Mouse (Mus musculus): ENCODE data around the gene Afdn. TPM values are rescaled to one million over a fixed set of nuclear protein-coding genes. Genes with fewer than 3 reads are reported as not detected.
"Not testable (repeated sequence)": the region's sequence is repeated elsewhere in the genome, so short reads cannot be mapped to it uniquely, and the experiment has no call there.

Afdn gene
- polyA plus RNA-seq, 1 experiment from 2014 or later = 92.6 TPM

DNA sequence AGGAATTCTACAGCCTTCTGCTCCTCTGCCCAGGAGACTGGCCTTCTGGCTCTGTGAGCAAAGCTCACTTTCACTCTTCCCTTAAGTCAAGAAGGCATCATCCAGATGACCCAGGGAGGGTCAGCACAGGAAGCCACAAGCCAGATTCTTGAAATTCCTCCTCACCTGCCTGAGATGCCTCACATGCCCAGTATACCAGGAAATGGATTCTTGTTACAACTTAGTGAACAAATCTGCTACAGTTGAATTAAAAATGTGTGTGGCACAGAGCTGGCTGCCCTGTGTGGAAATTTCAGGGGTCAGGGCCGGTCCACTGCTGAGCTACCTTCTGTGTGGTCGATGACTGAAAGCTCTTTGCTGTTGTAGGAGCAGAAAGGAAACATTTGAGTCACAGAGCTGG is 160.4 kb downstream of the Afdn start:
- Histone ChIP-seq H3K9me3 (ENCODE audit: control insufficient read depth, low read length) (no peaks in the 10 kb centered on the region), H3K27ac (ENCODE audit: low read length) (no peak overlapping the region; the same call in 1 of the 2 replicates), H3K9ac (ENCODE audit: low read length) (no peak overlapping the region), H3K36me3 (ENCODE audit: control insufficient read depth, insufficient read depth, low read length) (no peaks in the 10 kb centered on the region), H3K4me3 (ENCODE audit: low read length) (no peak overlapping the region), H3K4me1 (replicated peaks; ENCODE audit: control insufficient read depth, insufficient read depth, low read length) (peaks cover 4% of the 10 kb centered on the region; the same call in 1 of the 2 replicates), H3K27me3 (ENCODE audit: control insufficient read depth, insufficient read depth, low read depth, low read length) (no peaks in the 10 kb centered on the region), H3K4me2 (ENCODE audit: low read depth, low read length) (no peak overlapping the region)
- no peak for ATAC-seq (ENCODE audit: low read depth)
- WGBS = 35% methylated on average over 2 of the region's 2 CpGs

DNA sequence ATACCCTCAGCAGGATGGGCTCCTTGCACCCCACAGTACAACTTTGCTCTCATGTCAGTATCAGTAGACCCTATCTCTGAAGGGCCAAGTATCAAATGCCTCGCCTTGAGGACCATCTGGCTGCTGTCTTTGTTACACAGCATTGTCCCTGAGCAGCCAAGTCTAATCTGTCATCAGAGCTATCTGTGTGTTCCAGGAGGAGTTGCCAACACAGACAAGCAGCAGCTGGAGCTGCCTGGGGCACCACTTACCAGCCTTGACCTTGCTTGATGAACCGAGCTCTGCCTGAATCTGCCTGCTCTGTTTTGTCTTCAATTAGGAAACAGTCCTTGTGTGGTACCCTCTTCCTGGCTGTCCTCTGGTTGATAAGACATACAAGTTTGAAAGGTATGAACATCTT is 163.1 kb downstream of the Afdn start:
- H3K27ac ChIP-seq (ENCODE audit: low read length) = no peak overlapping the region
- ATAC-seq (ENCODE audit: low read depth) = peak; percentile 39; the same call in 1 of the 2 replicates

DNA sequence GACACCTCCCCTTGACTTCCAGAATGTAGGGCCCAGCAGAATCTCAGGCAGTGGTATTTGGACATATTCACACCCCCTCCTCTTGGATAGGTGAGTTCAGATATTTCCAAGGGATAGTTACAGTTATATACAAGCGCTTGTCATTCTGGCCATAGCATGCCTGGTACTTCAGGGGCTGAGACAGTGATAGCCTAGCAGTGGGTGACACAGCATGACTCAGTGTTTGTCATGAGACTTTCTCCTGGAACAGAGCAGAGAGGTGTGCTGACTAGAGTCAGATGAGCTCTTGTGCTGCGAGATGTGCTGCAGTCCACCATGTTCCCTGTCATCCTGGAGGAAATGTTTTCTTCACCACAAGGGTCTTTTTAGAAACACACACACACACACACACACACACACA is 164.2 kb downstream of the Afdn start:
- ATAC-seq (ENCODE audit: low read depth) = no peak
- H3K9me3 ChIP-seq (ENCODE audit: control insufficient read depth, low read length) = no peaks in the 10 kb centered on the region
- 94% methylated on average over 2 of the region's 2 CpGs for WGBS
- H3K27me3 ChIP-seq (ENCODE audit: control insufficient read depth, insufficient read depth, low read depth, low read length) = no peaks in the 10 kb centered on the region
- H3K4me1 ChIP-seq (replicated peaks; ENCODE audit: control insufficient read depth, insufficient read depth, low read length) = peaks cover 4% of the 10 kb centered on the region; the same call in 1 of the 2 replicates
- H3K4me3 ChIP-seq (ENCODE audit: low read length) = no peak overlapping the region
- H3K27ac ChIP-seq (ENCODE audit: low read length) = no peak overlapping the region
- H3K4me2 ChIP-seq (ENCODE audit: low read depth, low read length) = no peak overlapping the region
- H3K36me3 ChIP-seq (ENCODE audit: control insufficient read depth, insufficient read depth, low read length) = no peaks in the 10 kb centered on the region
- H3K9ac ChIP-seq (ENCODE audit: low read length) = no peak overlapping the region

More for the DNA sequence above, 163.1 kb downstream of the Afdn start:
- H3K4me3 ChIP-seq (ENCODE audit: low read length) = no peak overlapping the region
- H3K36me3 ChIP-seq (ENCODE audit: control insufficient read depth, insufficient read depth, low read length) = no peaks in the 10 kb centered on the region
- peaks cover 4% of the 10 kb centered on the region; the same call in 1 of the 2 replicates for H3K4me1 ChIP-seq (replicated peaks; ENCODE audit: control insufficient read depth, insufficient read depth, low read length)
- 30% methylated on average over 2 of the region's 2 CpGs for WGBS
- no peaks in the 10 kb centered on the region for H3K27me3 ChIP-seq (ENCODE audit: control insufficient read depth, insufficient read depth, low read depth, low read length)
- H3K4me2 ChIP-seq (ENCODE audit: low read depth, low read length) = no peak overlapping the region
- H3K9ac ChIP-seq (ENCODE audit: low read length) = no peak overlapping the region
- no peaks in the 10 kb centered on the region for H3K9me3 ChIP-seq (ENCODE audit: control insufficient read depth, low read length)

DNA sequence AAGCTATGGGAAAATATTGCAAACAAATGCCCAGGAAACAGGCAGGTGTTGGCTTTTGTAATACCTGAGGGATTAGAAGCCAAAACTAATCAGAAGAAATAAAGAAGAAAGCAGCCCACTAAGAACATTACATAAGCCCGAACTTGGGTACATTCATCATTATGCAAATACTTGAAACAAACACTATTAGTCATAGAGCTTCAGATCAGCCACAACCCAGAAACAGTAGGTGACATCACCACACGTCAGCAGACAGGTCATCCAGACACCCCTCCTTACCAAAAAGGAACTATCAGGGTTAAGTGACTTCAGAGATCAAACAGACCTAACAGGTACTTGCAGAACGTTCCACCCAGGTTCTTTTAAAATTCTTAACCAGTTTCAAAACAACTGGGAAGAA is 165.6 kb downstream of the Afdn start:
- no peak overlapping the region for H3K27ac ChIP-seq (ENCODE audit: low read length)
- H3K4me3 ChIP-seq (ENCODE audit: low read length) = no peak overlapping the region
- WGBS = 40% methylated on average over 3 of the region's 3 CpGs
- peaks cover 2% of the 10 kb centered on the region; the same call in 1 of the 2 replicates for H3K4me1 ChIP-seq (replicated peaks; ENCODE audit: control insufficient read depth, insufficient read depth, low read length)
- no peaks in the 10 kb centered on the region for H3K27me3 ChIP-seq (ENCODE audit: control insufficient read depth, insufficient read depth, low read depth, low read length)
- no peak overlapping the region for H3K9ac ChIP-seq (ENCODE audit: low read length)
- H3K9me3 ChIP-seq (ENCODE audit: control insufficient read depth, low read length) = no peaks in the 10 kb centered on the region
- no peak overlapping the region for H3K4me2 ChIP-seq (ENCODE audit: low read depth, low read length)
- no peaks in the 10 kb centered on the region for H3K36me3 ChIP-seq (ENCODE audit: control insufficient read depth, insufficient read depth, low read length)
- ATAC-seq (ENCODE audit: low read depth) = no peak

DNA sequence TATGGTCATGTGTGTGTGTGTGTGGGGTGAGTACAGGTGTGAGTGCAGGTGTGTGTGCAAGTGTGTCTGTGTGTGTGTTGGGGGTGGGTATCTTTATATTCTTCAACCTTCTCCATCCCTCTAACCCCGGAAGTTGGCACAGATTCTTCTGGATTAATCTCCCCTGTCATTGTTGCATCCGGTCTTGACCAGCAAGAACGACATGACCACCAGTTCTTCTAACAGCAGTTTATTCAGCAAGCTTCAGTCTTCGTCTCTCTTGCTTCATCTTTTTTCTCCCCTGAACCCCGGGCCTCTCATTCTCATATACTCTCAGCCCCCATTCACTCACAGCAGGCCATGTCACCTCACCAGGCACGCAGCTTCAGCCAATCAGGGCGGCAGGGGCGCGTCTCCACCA is 170.1 kb downstream of the Afdn start:
- no peak overlapping the region for H3K4me3 ChIP-seq (ENCODE audit: low read length)
- H3K27ac ChIP-seq (ENCODE audit: low read length) = no peak overlapping the region
- H3K36me3 ChIP-seq (ENCODE audit: control insufficient read depth, insufficient read depth, low read length) = no peaks in the 10 kb centered on the region
- no peak overlapping the region for H3K4me2 ChIP-seq (ENCODE audit: low read depth, low read length)
- no peak for ATAC-seq (ENCODE audit: low read depth)
- H3K9me3 ChIP-seq (ENCODE audit: control insufficient read depth, low read length) = no peaks in the 10 kb centered on the region
- H3K27me3 ChIP-seq (ENCODE audit: control insufficient read depth, insufficient read depth, low read depth, low read length) = no peaks in the 10 kb centered on the region
- no peak overlapping the region for H3K9ac ChIP-seq (ENCODE audit: low read length)
- WGBS = 82% methylated on average over 9 of the region's 9 CpGs
- no peaks in the 10 kb centered on the region for H3K4me1 ChIP-seq (replicated peaks; ENCODE audit: control insufficient read depth, insufficient read depth, low read length)

DNA sequence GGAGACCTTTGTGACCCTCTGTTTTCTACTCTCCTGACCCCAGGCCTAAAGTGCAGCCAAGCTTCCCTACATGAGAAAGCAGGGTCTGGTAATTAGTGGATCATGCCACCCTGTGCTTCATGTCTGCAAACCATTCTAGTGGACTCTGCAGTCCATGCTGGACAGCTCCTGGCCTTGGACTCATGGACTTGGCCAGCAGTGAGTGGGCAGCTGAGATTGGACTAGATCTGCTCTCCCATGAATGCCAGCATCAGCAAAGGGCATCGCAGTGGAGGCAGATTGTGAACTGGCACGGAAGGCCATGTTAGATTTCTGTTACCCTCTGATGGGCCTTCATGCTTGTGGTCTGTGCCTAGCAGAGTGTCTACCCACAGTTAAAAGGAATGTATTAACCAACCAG is 175.0 kb downstream of the Afdn start:
- H3K4me2 ChIP-seq (ENCODE audit: low read depth, low read length); H3K4me1 ChIP-seq (replicated peaks; ENCODE audit: control insufficient read depth, insufficient read depth, low read length); H3K9me3 ChIP-seq (ENCODE audit: control insufficient read depth, low read length); H3K9ac ChIP-seq (ENCODE audit: low read length); ATAC-seq (ENCODE audit: low read depth); H3K27ac ChIP-seq (ENCODE audit: low read length); H3K4me3 ChIP-seq (ENCODE audit: low read length); H3K36me3 ChIP-seq (ENCODE audit: control insufficient read depth, insufficient read depth, low read length); H3K27me3 ChIP-seq (ENCODE audit: control insufficient read depth, insufficient read depth, low read depth, low read length): not testable (repeated sequence)
- 93% methylated on average over 2 of the region's 2 CpGs for WGBS

DNA sequence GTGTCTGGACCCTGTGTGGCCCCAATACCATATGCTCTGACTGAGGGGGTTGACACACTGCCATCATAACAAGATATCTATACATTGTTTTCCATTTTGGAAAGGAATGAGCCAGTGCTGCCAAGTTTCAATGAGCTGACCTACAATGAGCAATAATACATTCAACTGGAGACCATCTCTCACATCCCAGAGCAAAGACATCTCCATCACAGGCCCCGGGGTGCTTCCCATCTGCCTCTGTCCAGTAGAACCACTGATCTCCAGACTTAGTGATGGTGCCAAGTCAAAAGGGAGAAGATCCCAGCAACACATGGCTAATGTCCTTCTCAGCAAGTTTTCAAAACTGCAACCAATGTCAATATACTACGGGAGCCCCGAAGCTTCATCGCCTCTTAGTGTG is 177.4 kb downstream of the Afdn start:
- H3K4me1 ChIP-seq (replicated peaks; ENCODE audit: control insufficient read depth, insufficient read depth, low read length) = peaks cover 6% of the 10 kb centered on the region; the same call in 1 of the 2 replicates
- H3K9me3 ChIP-seq (ENCODE audit: control insufficient read depth, low read length) = no peaks in the 10 kb centered on the region
- no peak overlapping the region for H3K27ac ChIP-seq (ENCODE audit: low read length)
- H3K4me3 ChIP-seq (ENCODE audit: low read length) = no peak overlapping the region
- H3K27me3 ChIP-seq (ENCODE audit: control insufficient read depth, insufficient read depth, low read depth, low read length) = no peaks in the 10 kb centered on the region
- H3K4me2 ChIP-seq (ENCODE audit: low read depth, low read length) = no peak overlapping the region
- no peaks in the 10 kb centered on the region for H3K36me3 ChIP-seq (ENCODE audit: control insufficient read depth, insufficient read depth, low read length)
- WGBS = 85% methylated on average over 4 of the region's 4 CpGs
- ATAC-seq (ENCODE audit: low read depth) = peak; percentile 62
- no peak overlapping the region for H3K9ac ChIP-seq (ENCODE audit: low read length)

DNA sequence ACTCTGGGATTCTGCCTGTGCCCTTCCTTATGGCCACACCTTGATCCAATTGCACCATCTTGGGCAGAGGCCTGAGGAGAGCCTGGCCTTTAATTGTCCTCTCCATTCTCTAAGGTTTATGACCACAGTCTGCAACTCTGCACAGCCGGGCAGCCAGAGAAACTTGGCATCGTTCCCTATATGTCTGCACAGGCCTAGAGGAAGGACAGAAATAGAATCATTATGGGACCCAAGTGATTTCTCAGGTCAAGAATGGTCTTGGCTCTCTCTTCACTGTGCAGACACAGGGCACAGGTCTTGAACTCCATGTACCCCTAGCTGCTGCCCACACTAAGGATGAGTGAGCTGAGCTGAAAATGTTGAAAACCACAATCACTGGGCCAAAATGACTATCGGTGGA is 178.3 kb downstream of the Afdn start:
- Histone ChIP-seq H3K4me2 (ENCODE audit: low read depth, low read length) (no peak overlapping the region), H3K9ac (ENCODE audit: low read length) (no peak overlapping the region), H3K9me3 (ENCODE audit: control insufficient read depth, low read length) (no peaks in the 10 kb centered on the region), H3K27me3 (ENCODE audit: control insufficient read depth, insufficient read depth, low read depth, low read length) (no peaks in the 10 kb centered on the region), H3K4me3 (ENCODE audit: low read length) (no peak overlapping the region), H3K4me1 (replicated peaks; ENCODE audit: control insufficient read depth, insufficient read depth, low read length) (peaks cover 6% of the 10 kb centered on the region; the same call in 1 of the 2 replicates), H3K36me3 (ENCODE audit: control insufficient read depth, insufficient read depth, low read length) (no peaks in the 10 kb centered on the region), H3K27ac (ENCODE audit: low read length) (peak overlapping the region; percentile 8; the same call in 1 of the 2 replicates)
- 50% methylated on average over 3 of the region's 3 CpGs for WGBS
- ATAC-seq (ENCODE audit: low read depth) = peak; percentile 82

DNA sequence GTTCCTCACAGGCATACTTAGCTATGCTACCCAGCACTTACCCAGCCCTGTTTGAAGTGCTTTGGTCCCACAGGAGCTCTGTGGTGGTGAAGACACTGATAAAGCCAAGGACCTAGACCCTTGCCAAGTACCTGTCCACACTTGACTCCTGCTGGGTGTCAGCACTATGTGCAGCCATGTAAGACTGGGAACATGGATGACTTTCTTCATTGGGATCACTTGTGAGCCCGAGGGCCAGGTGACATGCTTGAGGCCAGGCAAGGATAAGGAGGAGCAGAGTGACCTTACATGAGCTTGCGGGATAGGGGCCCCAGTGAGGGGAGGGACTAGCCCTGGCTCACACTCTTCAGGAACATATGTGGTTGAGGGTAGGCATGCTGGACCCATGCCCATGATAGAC is 178.9 kb downstream of the Afdn start:
- H3K4me2 ChIP-seq (ENCODE audit: low read depth, low read length); H3K4me1 ChIP-seq (replicated peaks; ENCODE audit: control insufficient read depth, insufficient read depth, low read length); H3K9ac ChIP-seq (ENCODE audit: low read length); H3K9me3 ChIP-seq (ENCODE audit: control insufficient read depth, low read length); ATAC-seq (ENCODE audit: low read depth); H3K27me3 ChIP-seq (ENCODE audit: control insufficient read depth, insufficient read depth, low read depth, low read length); H3K27ac ChIP-seq (ENCODE audit: low read length); H3K4me3 ChIP-seq (ENCODE audit: low read length); H3K36me3 ChIP-seq (ENCODE audit: control insufficient read depth, insufficient read depth, low read length): not testable (repeated sequence)
- WGBS = 83% methylated on average over 2 of the region's 2 CpGs

DNA sequence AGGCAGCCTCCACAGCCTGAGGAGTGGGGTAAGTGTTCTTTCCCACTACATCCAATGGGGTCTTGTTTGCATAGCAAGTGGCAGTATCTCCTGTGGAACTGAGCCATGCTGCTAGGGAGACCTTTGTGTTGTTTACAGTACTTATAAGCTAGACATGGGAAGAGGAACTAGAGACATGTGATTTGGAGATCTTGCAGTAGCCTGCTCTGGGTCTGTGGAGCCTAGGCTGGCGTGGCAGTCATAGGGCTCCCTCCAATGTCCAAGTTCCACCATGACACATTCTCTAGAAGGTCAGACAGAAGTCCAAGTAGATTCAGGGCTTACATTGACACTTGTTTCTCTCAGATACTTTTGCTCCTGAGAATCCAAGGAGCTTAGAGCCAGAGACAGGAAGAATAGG is 180.1 kb downstream of the Afdn start:
- Histone ChIP-seq H3K27ac (ENCODE audit: low read length) (no peak overlapping the region), H3K27me3 (ENCODE audit: control insufficient read depth, insufficient read depth, low read depth, low read length) (no peaks in the 10 kb centered on the region), H3K4me1 (replicated peaks; ENCODE audit: control insufficient read depth, insufficient read depth, low read length) (peaks cover 6% of the 10 kb centered on the region; the same call in 1 of the 2 replicates), H3K4me2 (ENCODE audit: low read depth, low read length) (no peak overlapping the region), H3K36me3 (ENCODE audit: control insufficient read depth, insufficient read depth, low read length) (no peaks in the 10 kb centered on the region), H3K4me3 (ENCODE audit: low read length) (no peak overlapping the region), H3K9me3 (ENCODE audit: control insufficient read depth, low read length) (no peaks in the 10 kb centered on the region), H3K9ac (ENCODE audit: low read length) (no peak overlapping the region)
- ATAC-seq (ENCODE audit: low read depth) = no peak
- WGBS = 47% methylated on average over 1 of the region's 1 CpGs
